Mouse (Mus musculus) urinary bladder, postnatal 4 days (tissue): ENCODE measurements at regions not wholly inside any gene's neighbourhood (a gene's known extent, or its start where the extent isn't known, plus 50 kb on each side); places are given as distances from the start of the nearest gene placed in this dataset.
"Not testable (repeated sequence)": the region's sequence is repeated elsewhere in the genome, so short reads cannot be mapped to it uniquely, and the experiment has no call there.

Experiments
- DNase-seq, 2 experiments: peaks; one replicate each; pipeline ENCODE4 v3.0.0; 2021 to 2022; ENCODE audit warnings: low spot score in 2 of 2

DNA sequence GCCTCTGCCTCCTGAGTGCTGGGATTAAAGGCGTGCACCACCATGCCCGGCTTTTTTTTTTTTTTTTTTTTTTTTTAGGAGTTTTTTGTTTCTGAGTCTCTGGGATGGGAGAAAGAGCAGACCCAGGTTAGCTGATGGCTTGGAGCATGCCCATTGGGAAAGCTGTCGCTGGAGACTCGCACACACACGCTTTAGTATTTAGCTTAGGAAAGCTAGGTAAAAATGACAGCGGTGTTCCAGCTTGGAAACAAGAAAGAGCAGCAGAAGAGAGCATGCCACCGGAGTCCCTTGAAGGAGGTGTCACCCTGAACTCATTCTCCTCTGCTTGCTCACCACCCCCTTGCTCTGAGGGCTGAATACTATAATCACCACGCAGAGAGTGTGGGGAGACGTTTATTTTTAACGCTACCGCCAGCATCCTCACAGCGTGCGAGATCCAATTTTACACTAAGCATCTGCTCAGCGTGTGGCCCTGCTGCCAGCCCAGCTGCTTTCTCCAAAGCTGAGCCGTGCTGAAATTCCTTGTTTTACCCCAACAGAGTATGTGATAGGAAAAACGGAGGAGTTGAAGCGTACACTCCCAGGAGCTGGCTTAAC, 95.9 kb upstream of the Map3k1 start:
- DNase-seq: no peak

GRCm38 (mm10) chr13:111905213-111905701, 96.5 kb upstream of the Map3k1 start:
- DNase-seq: no peak

GRCm38 (mm10) chr13:111911071-111911470, 102.3 kb upstream of the Map3k1 start:
- DNase-seq: no peak

- DNase-seq: no peak
Measured at GRCm38 (mm10) chr13:111911661-111912312, 103.0 kb upstream of the Map3k1 start.

DNA sequence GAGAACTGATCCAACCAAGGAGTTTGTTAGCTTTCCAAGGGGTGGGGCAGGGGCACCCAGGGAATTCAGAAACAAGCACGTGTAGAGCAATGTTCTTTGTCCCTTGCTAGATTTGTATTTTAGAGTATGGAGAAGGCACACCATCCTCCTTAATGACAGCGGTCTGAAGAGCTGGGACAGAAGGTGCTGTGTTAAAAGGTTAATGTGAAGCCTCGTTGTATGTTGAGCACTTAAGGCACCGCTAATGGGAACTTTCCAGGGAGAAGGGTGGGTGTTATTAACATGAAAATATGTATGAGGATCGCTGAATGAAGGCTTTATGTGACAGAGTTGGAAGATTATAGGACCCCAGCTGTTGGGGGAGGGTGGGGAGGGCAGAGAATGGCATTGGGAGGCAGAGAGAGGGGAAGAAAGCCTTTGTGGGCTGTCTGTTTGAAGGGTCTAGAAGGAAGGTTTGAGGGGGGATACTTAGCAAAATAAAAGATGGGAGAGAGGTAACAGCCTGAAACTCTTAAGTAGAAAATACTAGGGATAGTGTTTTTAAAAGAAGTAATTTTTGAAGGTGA, 105.6 kb upstream of the Map3k1 start:
- no peak for DNase-seq

GRCm38 (mm10) chr13:111919417-111919816, 110.6 kb upstream of the Map3k1 start:
- not testable (repeated sequence) for DNase-seq

DNA sequence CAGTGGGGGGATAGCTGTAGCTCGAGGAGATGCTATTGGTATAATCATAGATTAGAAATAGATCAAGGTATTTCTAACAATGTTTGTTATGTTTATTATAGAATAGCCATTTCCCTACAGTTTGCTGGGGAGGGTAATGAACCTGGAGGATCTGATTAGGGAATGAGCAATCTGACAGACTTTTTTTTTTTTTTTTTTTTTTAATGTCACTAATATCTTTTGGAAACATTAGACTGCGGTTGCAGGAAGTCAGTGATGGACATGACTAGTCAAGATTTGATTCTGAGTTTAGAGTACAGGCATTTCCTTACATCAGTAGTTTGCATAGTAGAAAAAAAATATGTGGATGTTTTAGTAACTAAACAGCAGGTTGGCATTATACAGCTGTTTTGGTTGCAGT, 111.7 kb upstream of the Map3k1 start:
- DNase-seq: no peak

DNA sequence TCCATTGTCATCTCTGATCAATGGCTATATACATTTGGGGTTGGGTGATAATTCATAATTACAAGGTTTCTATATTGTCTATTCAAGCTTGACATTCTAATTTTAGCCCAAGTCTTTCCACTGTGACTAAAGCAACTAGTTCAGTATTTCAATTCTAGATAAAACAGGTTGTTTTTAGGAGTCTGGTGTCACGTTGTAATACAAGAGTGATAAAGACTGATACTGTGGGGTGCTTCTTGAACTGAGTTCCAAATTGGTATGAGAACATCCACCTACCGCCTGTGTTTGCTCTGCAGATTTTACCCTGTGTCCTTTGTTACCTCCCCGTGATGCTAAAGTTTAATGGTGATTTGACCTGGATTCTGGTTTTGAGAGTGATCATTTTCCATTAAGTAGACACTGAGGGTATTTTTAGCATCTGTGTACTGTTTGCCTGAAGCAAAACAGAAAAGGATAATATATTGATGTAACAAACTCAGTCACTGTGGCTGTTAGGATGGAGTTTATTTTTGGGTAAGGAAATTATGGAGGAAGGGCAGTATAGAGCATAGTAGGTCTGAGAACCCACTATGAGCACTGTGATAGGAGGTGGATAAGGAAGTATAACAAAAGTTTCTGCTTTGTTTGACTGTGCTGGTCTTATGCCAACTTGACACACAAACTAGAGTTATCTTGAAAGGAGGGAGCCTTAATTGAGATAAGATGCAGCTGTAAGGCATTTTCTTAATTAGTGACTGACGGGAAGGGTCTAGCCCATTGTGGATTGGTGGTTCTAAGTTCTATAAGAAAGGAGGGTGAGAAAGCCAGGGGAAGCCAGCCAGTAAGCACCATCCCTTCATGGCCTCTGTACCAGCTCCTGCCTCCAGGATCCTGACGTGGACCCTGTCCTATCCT, 112.6 kb upstream of the Map3k1 start:
- DNase-seq: no peak

DNA sequence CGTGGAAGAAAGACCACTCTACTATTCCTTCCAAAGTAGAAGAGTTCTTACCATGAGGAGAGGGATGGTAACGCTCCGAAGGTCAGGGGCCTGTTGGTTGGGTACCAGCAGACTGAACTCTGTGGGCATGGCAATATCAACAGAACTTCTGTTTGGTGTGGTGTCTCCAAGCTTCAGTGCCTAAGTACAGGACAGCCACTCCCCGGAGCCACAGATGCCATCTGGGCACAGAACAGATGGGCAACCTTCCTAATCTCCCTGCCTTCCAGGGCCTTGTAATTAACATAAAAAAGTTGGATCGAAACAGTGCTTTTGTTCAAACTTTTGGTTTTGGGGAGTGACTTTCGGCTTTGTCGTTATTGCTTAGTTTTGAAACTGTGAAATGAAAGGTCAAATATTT, 116.6 kb upstream of the Map3k1 start:
- no peak for DNase-seq

DNA sequence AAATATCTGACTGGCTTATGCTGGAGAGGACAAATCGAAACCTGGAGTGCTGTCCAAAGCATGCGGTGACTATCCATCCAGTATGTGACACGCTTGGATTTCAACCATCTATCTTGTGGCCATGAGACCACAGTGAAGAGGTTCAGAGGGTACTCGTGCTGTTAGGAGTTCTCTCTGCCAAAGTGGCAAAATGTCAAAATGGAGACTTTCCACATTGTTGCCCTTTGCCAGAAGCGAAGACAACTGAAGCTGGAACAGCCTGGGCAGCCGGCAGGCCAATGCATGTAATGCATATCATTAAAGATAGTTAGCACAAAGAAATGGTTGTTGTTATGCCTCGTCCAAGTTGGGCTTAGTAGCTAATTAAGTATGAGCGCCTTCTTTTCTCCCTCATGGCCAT, 118.0 kb upstream of the Map3k1 start:
- no peak for DNase-seq

DNA sequence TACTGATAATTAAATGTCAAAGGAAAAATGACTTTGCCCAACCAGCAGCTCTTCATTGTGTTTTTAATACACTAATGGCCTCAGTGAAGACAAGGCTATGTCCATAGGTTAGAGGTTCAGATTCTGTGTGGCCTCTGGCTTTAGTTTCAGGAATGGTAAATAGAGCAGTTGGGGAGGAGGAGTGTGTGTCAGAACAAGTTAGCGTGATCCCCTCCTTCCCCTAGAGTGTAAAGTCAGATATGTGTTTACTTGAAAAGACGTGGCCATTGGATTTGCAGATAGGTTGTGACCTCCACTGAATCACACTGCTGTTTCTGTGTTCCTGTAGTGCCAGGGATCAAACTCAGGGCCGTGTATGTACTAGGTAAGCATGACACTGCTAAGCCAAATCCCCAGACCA, 118.7 kb upstream of the Map3k1 start:
- DNase-seq: no peak

DNA sequence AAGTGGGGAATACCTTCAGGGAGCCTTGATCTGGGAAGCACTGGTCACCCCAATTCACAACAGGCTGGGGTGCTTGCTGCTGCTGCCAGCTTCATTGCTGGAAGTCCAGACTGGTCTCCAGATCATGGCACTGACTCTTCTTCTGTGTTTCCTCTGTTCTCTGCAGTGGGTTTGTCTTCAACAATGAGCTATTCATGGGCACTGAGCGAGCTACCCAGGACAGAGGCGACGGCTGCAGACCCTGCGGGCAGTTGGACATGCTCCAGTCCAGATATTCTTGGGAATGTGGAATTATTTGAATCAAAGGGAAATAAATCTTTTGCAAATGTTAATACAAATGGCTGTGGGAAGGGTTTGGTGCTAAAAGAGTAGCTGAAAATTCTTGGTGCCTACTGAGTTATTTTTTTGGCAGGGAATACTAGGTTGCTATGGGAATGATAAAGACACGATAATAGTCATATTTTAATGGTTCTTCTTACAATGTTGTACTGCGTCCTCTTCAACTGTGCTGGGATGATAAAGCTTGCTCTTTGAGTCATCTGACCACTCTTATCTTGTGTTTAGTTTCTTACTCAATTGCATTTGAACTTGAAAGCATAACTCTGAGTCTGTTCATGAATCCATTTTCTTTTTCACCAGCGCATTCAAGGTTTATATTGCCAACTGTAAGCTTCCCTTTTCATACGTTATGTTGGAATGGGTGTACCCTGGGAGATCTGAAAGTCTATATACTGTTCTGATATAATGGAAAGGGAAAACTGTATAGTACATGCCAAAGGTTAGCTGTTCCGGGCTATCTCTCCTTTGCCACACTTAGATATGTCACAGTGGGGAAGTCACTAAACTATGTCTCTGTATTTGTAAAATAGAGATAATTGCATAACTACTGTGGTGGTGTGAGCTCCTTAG, 120.1 kb upstream of the Map3k1 start:
- DNase-seq: no peak

DNA sequence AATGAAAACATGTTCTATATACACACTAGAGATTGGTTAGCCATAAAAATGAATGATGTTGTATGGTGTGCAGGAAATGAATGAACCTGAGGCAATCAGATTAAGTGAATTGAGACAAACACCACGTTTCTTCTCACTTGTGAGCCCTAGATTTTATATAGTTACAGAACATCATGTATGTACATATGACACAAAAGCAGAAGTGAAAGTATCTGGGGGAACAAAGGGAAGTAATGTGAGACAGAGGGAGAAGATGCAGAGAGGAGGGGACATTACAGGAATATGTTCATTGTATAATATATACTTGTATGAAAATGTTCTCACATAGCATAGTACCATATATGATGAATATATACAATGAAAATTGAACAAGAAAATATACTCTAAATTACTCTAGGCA, 121.1 kb upstream of the Map3k1 start:
- DNase-seq: no peak

DNA sequence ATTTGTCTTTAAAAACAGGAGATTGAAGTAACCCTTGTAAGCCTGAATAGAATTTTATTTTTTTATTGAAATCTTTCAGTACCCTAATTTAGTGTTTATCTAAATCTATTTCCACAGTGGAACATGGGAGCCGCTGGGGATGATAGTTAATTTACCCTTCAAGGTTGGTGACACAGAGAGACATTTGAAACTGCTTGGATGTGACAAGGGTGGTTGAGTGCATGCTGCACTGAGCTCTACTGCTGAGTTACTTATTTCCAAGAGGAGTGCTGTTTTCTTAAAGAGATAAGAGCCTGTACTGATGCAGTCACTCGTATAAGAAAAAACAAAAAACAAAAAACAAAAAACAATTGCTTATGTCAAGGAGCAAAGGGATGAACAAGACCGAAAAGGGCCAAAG, 123.7 kb upstream of the Map3k1 start:
- no peak for DNase-seq

GRCm38 (mm10) chr13:111933526-111934240, 124.9 kb upstream of the Map3k1 start:
- DNase-seq: no peak

DNA sequence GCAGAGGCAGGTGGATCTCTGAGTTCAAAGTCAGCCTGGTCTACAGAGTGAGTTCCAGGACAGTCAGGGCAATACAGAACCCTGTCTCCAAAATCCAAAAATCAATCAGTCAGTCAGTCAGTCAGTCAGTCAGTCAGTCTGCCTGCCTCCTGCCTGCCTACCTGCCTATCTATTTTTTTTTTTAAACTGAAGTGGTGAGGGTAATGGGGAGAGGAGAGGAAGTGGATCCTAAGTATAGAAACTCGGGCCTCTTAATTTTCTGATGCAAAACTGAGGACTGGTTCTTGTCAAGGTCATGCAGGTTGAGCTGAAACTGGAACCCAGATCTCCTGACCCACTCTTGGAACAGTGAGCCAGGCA, 126.9 kb upstream of the Map3k1 start:
- DNase-seq: no peak

GRCm38 (mm10) chr13:111936081-111936857, 127.5 kb upstream of the Map3k1 start:
- DNase-seq: no peak

DNA sequence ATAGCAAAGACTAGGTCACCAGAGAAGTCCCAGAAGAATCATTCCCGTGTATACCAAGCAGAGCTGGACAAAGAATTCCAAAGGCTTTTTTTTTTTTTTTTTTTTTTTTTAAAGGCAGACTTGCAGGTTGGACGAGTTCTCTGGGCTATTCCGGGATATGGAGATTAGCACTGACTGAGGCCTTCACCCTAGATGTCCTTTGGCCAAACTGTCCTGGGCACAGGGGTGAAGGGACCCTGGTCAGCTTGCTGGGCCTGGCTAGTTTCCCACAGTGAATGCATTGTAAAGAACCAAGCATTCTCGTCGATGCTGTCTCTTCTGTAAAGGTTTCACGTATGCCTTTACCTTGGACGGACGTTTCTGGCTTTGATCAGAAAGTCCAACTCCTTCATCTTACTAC, 128.2 kb upstream of the Map3k1 start:
- no peak for DNase-seq

- DNase-seq: no peak
Measured at GRCm38 (mm10) chr13:111938896-111939422, 130.2 kb upstream of the Map3k1 start.
